Mouse (Mus musculus): ENCODE measurements around the gene Fgf16. TPM values are rescaled to one million over a fixed set of nuclear protein-coding genes. Genes with fewer than 3 reads are reported as not detected.

Fgf16 gene
- total RNA-seq (2021): 10 to 100 TPM; 12.3 to 18.9 TPM

DNA sequence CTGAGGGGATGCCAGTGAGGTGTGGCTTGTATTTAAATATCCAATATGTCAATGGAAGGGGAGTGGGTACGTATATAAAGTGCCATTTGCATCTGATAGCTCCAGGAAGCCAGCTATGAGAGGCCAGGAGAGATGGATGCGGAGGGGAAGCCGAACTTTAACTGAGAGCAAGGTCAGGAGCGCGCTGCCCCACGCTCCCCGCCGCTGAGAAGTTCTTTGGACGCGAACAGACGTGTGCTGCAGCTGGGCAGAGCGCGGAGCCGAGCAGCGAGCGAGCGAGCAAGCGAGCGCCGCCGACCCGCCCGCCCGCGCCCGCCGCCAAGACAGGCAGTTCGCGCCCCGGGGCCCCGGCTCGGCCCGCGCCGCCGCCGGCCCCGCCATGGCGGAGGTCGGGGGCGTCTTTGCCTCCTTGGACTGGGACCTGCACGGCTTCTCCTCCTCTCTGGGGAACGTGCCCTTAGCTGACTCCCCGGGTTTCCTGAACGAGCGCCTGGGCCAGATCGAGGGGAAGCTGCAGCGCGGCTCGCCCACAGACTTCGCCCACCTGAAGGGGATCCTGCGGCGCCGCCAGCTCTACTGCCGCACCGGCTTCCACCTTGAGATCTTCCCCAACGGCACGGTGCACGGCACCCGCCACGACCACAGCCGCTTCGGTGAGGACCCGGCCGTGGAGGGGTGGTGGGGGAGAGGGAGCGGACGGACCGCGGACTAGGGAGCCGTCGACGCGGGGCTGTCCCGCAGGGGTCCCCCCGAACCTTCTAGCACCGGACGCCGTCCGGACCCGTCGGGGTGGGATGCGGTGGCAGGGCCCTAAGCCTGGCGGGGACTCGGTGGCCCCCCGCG is at the start of gene Fgf16:
Fgf16 (plus strand) TSS at position 118 of the 843 bp plus-strand sequence.
- intact Hi-C loops (cut with DNase I): loop anchor here (10.0 kb wide), 1 partner anchor 80 kb away; no protein-coding TSS in a partner anchor
- DNase-seq (ENCODE audit: low spot score): no peak

- DNase-seq (ENCODE audit: low spot score): no peak
- intact Hi-C loops (cut with DNase I): no loop called here
Observed at GRCm38 (mm10) chrX:105714740-105715139, 49.3 kb upstream of the Fgf16 start.

DNA sequence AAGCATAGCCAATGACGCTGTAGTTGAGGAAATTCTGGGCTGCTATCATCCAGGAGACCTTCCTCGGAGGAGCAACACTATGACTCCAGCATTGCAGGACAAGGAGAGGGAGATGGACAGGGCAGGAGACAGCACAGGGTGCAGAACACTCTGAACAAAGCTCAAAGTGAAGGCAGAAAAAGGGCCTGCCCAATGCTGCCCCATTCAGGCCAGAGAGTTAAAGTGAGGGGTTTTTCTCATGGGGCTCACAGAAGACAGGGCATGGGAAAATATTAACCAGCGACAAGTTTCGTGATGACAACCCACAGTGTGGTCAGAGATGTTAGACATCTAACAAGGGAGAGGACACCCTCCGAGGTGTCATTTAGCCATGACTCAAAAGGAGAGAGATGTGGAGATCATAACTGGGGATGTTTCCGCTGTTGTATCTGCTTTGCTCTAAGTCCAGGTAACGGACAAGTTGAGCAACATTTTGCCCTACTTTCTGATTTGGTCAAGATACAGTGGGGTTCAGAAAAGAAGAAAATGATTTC is 48.2 kb upstream of the Fgf16 start:
- intact Hi-C loops (cut with DNase I): no loop called here
- DNase-seq (ENCODE audit: low spot score): no peak

GRCm38 (mm10) chrX:105718388-105718787 is 45.7 kb upstream of the Fgf16 start:
- intact Hi-C loops (cut with DNase I): no loop called here
- no peak for DNase-seq (ENCODE audit: low spot score)

- intact Hi-C loops (cut with DNase I): no loop called here
- DNase-seq (ENCODE audit: low spot score): no peak
Observed at GRCm38 (mm10) chrX:105718943-105719342, 45.1 kb upstream of the Fgf16 start.

DNA sequence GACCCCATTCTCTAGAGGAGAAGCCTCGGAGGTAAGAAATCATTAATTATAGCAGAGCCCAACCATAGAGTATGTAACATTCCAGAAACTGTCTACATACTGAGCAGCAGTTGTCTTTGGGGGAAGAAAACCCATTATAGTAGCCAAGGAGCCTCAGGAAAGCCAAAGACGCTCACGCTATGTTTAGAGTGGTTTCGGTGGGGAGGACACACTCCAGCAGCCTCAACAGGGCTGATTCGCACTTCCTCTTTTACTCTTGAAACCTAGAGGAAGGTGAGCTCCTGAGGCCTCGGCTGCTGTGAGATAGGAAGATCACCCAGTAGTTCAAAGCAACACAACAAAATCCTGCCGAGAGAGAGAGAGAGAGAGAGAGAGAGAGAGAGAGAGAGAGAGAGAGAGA is 39.9 kb upstream of the Fgf16 start:
- DNase-seq (ENCODE audit: low spot score): no peak
- intact Hi-C loops (cut with DNase I): no loop called here

DNA sequence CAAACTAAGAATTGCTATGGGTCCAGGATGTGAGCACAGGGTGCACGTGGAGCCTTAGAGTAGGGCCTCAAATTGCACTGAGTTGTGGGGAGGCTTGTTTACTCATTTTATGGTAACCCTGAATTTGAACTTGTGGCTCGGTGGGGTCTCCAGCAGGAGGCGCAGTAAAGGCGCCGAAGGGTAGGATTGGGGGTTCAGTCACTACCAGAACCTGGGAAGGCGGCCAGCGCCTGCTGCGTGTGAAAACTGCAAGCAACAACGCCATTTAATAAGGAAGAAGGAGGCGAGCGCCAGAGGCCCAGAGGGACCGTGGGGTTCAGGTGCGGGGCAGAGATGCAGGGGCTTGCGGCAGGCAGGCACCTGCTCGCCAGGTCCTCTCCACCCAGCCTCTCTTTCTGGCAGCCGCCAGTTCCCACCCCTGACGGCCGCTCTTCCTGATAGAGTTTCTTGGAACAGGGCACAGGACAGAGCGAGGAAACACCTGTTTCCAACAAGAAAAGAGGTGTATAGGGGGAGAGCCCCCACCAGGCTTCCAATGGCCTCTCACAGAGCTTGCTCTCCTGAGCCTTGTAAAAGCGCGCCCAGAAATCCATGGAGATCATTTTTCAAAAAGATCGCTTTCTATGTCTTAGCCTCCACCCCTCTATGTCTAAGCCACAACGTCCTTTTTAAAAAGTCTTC is 1.1 kb upstream of the Fgf16 start:
- intact Hi-C loops (cut with DNase I): loop anchor here (10.0 kb wide), 1 partner anchor 78 kb away; no protein-coding TSS in a partner anchor
- no peak for DNase-seq (ENCODE audit: low spot score)

DNA sequence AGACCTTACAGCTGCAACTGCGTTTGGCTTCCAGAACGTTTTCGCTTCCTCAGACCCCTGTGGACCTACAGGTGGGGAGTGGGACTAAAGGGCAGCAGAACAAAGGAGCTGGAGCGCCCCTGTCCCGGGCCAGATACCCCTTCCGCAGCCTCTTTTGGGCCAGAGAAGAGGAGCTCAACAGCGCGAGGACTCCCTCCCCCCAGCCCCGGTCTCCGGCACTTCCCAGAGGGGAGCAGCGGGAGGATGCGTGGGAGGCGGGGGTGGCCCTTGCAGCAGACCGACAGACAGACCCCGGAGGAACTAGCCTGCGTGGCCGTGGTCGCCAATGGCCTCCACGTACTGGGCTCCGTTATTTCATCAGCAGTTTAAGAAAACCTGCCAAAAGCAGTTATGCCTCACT is 467 bp upstream of the Fgf16 start:
- intact Hi-C loops (cut with DNase I): loop anchor here (10.0 kb wide), 1 partner anchor 79 kb away; no protein-coding TSS in a partner anchor
- DNase-seq (ENCODE audit: low spot score): no peak

GRCm38 (mm10) chrX:105765005-105765706 is 1.1 kb downstream of the Fgf16 start:
- intact Hi-C loops (cut with DNase I): loop anchor here (10.0 kb wide), 1 partner anchor 80 kb away; no protein-coding TSS in a partner anchor
- no peak for DNase-seq (ENCODE audit: low spot score)

DNA sequence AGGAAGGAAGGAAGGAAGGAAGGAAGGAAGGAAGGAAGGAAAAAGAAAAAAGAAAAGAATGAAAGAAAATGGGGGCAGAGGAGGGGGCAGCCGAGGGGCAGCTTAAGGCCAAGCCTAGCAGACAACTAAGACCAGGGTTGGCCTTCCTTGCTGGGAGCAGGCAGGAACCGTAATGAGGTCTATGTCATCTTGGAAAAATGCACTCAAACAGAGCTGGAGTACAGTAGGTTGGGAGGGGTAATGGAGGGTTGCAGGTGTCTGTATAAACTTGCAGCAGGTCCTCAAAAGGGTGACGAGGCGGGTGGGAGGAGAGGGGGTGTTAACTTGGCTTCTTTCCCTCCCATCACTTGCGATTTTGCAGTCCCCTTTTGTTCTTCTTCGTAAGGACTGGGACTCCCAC is 1.9 kb downstream of the Fgf16 start:
- DNase-seq (ENCODE audit: low spot score): no peak
- intact Hi-C loops (cut with DNase I): loop anchor here (10.0 kb wide), 1 partner anchor 81 kb away; no protein-coding TSS in a partner anchor

GRCm38 (mm10) chrX:105767177-105767764 is 3.2 kb downstream of the Fgf16 start:
- DNase-seq (ENCODE audit: low spot score): no peak
- intact Hi-C loops (cut with DNase I): loop anchor here (10.0 kb wide), 1 partner anchor 82 kb away; no protein-coding TSS in a partner anchor

DNA sequence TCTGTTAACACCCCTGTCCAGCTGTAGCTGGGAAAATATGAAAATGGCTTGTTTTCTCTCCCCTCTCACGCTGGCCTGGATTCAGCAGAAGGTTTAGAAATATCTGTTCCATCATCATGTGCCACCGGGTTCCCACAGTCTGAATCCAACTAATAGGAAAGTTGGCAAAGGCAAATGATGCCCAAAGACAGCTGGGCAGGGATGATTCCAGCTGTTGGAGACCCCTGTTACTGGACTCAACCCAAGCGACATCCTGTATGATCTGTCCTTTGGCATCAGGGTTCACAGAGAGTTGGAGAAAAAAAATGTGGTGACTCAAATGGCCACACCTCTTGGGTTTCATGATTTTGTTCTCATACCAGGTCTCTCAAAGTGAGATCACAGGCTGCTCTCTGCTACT is 3.9 kb downstream of the Fgf16 start:
- DNase-seq (ENCODE audit: low spot score): no peak
- intact Hi-C loops (cut with DNase I): loop anchor here (10.0 kb wide), 1 partner anchor 83 kb away; no protein-coding TSS in a partner anchor

DNA sequence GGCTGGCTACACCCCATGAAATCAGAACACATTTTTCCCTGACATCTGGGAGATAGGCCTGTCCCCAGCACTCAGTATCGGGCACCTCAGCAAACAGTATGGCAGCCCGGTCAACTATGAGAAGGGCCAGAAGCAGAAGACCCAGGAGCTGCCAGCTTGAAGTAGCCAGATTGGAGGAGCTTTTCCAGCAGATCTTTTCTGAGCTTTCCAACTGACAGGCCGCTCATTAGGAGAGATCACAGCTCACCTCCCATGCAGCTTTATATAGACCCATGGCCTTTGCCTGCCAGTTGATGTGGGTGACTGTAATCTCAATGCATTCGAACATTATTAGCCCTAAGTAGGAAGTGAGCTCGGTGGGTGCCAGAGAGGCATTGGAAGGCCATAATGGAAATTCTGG is 9.2 kb downstream of the Fgf16 start:
- DNase-seq (ENCODE audit: low spot score): no peak
- intact Hi-C loops (cut with DNase I): no loop called here

GRCm38 (mm10) chrX:105794806-105795403 is 30.8 kb downstream of the Fgf16 start:
- intact Hi-C loops (cut with DNase I): no loop called here
- no peak for DNase-seq (ENCODE audit: low spot score)

DNA sequence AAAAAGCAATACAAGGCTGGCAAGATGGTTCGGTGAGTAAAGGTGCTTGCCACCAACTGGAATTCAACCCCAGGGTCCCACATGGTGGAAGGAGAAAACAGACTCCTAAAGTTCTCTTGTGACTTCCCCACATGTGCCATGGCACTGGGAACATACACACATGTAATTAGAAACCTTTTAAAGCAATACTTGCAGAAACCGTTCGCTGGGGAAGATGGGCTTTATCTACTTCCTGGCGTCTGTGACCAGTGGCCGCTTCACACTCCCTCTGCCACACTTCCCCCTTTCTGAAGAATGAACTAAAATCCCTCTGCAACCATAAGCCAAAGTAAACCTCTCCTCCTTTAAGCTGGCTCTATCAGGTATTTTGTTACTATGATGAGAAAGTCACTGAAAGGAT is 60.4 kb downstream of the Fgf16 start:
- intact Hi-C loops (cut with DNase I): no loop called here

More for the DNA sequence above, 60.4 kb downstream of the Fgf16 start:
- no peak for DNase-seq (ENCODE audit: low spot score)
